Mouse (Mus musculus): ENCODE results near the gene Emc6.

DNA sequence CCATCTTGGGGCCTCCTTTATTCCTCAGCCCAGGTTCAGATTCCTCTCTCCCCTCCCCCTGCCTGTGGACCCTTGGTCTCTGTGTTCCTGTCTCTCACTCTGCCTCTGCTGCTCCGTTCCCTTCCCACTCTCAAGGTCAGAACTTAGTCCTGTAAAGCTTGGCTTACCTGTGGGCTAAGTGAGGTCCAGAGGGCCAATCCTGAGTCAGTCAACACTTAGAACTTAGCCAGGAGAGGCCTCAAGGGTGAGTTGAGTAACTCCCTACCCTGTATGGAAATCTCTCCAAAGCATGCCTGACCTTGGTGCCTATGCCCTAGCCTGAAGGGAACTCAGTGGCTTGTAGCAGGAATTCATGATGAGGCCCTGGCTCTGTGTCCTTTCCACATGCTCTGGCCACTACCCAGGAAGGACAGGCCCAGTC is 32.6 kb downstream of the Emc6 start:
- TF ChIP-seq CTCF (IDR thresholded peaks at IDR 0.05; ENCODE audit: low read depth, low read length) = no peak
- no peak for TF ChIP-seq POLR2A (IDR thresholded peaks at IDR 0.05; ENCODE audit: extremely low read depth, insufficient read depth, low read length)

Data from liver, adult 2 months (tissue).